Mouse (Mus musculus) erythroblast, embryonic 14.5 days (primary cell): ENCODE measurements around the gene Dscaml1.

Experiments used
- GATA1 ChIP-seq: IDR thresholded peaks from 2 replicates; pipeline ENCODE4 v1.6.1; 2012; ENCODE audit warnings: low read length, inconsistent platforms, mixed read lengths
- TAL1 ChIP-seq: IDR thresholded peaks from 3 replicates; pipeline ENCODE4 v1.6.1; 2012; ENCODE audit warnings: low read length, inconsistent platforms, mixed read lengths

- TF ChIP-seq TAL1 (no peak), GATA1 (no peak)
Measured at GRCm38 (mm10) chr9:45468235-45468634, 41.8 kb downstream of the Dscaml1 start.
